Mouse (Mus musculus): Measurements from ENCODE around the gene Snrnp200. TPM values are rescaled to one million over a fixed set of nuclear protein-coding genes. Genes with fewer than 3 reads are reported as not detected.

Gene Snrnp200
- polyA plus RNA-seq, 1 experiment from 2014 or later: 88.2 TPM

DNA sequence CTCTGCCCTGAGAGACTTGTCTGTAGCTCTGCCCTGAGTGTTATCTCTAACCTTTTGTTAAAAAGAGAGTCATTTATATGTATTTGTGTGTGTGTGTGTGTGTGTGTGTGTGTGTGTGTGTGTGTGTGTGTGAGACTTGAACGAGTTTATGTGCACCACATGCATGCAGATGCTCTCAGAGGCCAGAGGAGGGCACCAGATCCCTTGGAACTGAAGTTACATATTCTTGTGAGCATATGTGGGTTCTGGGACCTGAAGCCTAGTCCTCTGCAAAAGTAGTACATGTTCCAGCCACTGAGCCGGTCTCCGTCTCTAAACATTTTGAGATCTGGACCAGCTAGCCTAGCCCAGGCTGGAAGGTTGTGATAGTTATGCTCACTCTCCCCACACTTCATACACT lies 17.1 kb downstream of the Snrnp200 start:
- Histone ChIP-seq H3K36me3 (peaks cover 94% of the 10 kb centered on the region), H3K9ac (no peak overlapping the region), H3K27me3 (no peaks in the 10 kb centered on the region), H3K4me2 (replicated peaks) (no peak overlapping the region), H3K27ac (no peak overlapping the region), H3K9me3 (no peaks in the 10 kb centered on the region), H3K4me3 (no peak overlapping the region), H3K4me1 (no peaks in the 10 kb centered on the region)
- WGBS: 98% methylated on average over 3 of the region's 3 CpGs
- ATAC-seq (ENCODE audit: insufficient number of reproducible peaks, insufficient read depth, low FRiP score, low TSS enrichment): no peak

- no peaks in the 10 kb centered on the region for H3K4me1 ChIP-seq
- no peak for ATAC-seq (ENCODE audit: insufficient number of reproducible peaks, insufficient read depth, low FRiP score, low TSS enrichment)
- H3K4me2 ChIP-seq (replicated peaks): no peak overlapping the region
- no peaks in the 10 kb centered on the region for H3K27me3 ChIP-seq
- peaks cover 84% of the 10 kb centered on the region for H3K36me3 ChIP-seq
- no peak overlapping the region for H3K4me3 ChIP-seq
- H3K9ac ChIP-seq: no peak overlapping the region
- H3K27ac ChIP-seq: no peak overlapping the region
- 93% methylated on average over 11 of the region's 11 CpGs for WGBS
- no peaks in the 10 kb centered on the region for H3K9me3 ChIP-seq
Observed at GRCm38 (mm10) chr2:127237897-127238610, 29.9 kb downstream of the Snrnp200 start.

DNA sequence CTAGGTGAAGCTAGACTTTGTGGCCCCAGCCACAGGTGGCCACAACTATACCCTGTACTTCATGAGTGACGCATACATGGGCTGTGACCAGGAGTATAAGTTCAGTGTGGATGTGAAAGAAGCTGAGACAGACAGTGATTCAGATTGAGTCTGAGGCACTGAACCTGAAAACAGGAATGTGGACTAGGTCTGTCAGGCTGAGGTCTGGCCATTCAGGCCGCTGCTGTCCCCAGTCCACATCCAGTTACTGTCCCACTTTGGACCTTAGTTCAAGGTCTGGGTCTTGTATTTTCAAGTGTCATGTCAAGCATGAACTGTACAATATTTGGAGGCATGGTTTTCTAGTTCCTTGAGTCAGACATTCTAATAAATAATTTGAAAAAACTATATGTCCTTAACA lies 31.9 kb downstream of the Snrnp200 start:
- Histone ChIP-seq H3K4me1 (no peaks in the 10 kb centered on the region), H3K27ac (no peak overlapping the region), H3K4me2 (replicated peaks) (no peak overlapping the region), H3K9me3 (no peaks in the 10 kb centered on the region), H3K4me3 (no peak overlapping the region), H3K36me3 (peaks cover 79% of the 10 kb centered on the region), H3K9ac (no peak overlapping the region), H3K27me3 (no peaks in the 10 kb centered on the region)
- no peak for ATAC-seq (ENCODE audit: insufficient number of reproducible peaks, insufficient read depth, low FRiP score, low TSS enrichment)
- WGBS: 98% methylated on average over 2 of the region's 2 CpGs

DNA sequence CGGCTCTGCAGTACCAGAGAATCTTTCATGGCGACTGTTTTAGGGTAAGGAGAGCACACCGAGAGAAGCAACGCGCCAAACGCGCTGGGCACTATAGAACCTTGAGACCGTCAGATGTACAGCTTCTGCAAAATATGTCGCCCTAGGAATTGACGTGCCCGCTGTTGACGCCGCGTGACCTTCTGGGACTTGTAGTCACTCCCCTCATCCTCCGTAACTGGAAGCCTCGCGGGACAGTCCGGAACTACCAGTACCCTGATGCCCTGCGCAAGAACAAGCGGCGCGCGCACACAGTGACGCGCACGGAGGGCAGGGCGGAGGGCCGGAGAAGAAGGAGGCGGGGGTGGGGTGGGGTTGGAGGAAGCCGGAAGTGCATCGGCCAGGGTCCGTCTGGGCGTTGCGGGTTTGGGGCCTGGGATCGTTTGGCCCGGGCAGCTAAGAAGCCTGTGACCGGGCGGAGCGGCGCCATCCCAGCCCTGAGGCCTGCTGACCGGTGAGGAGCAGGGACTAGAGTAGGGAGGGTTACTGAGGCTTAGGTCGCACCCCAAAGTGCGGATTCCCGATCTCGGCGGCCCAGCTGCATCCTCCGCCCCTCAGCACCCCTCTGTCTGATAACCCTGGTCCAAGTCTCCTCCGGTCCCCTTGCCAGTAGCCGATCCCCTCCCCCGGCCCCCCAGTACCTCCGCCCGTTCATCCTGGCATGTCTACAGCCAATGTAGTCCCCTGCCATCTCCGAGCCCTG lies 39.6 kb downstream of the Snrnp200 start, which contains the start of the genes Ciao1 and Tmem127:
TSS of gene Ciao1 (minus strand) at position 225 of the 742 bp plus-strand sequence.
TSS of gene Tmem127 (plus strand) at position 317 of the 742 bp plus-strand sequence.
- under 1% methylated on average over 53 of the region's 53 CpGs for WGBS

GRCm38 (mm10) chr2:127248334-127249004 lies 40.3 kb downstream of the Snrnp200 start:
- peak; percentile 66 for ATAC-seq (ENCODE audit: insufficient number of reproducible peaks, insufficient read depth, low FRiP score, low TSS enrichment)
- Histone ChIP-seq H3K27me3 (no peaks in the 10 kb centered on the region), H3K9me3 (no peaks in the 10 kb centered on the region), H3K4me1 (peaks cover 17% of the 10 kb centered on the region), H3K4me2 (replicated peaks) (peak overlapping the region; percentile 97), H3K36me3 (peaks cover 33% of the 10 kb centered on the region; the same call in 1 of the 2 replicates), H3K9ac (peak overlapping the region; percentile 89), H3K27ac (peak overlapping the region; percentile 41; the same call in 1 of the 2 replicates), H3K4me3 (peak overlapping the region; percentile 97)
- WGBS: 1% methylated on average over 39 of the region's 39 CpGs

More for the DNA sequence above, 39.6 kb downstream of the Snrnp200 start, which contains the start of the genes Ciao1 and Tmem127:
- no peaks in the 10 kb centered on the region for H3K9me3 ChIP-seq
- peak within 1 kb of the TSS; percentile 97 for H3K4me2 ChIP-seq (replicated peaks)
- H3K9ac ChIP-seq: peak within 1 kb of the TSS; percentile 89
- ATAC-seq (ENCODE audit: insufficient number of reproducible peaks, insufficient read depth, low FRiP score, low TSS enrichment): peak; percentile 98
- H3K27me3 ChIP-seq: no peaks in the 10 kb centered on the region
- H3K4me1 ChIP-seq: peaks cover 17% of the 10 kb centered on the region
- H3K27ac ChIP-seq: peak within 1 kb of the TSS; percentile 41
- peak within 1 kb of the TSS; percentile 97 for H3K4me3 ChIP-seq
- H3K36me3 ChIP-seq: peaks cover 37% of the 10 kb centered on the region

DNA sequence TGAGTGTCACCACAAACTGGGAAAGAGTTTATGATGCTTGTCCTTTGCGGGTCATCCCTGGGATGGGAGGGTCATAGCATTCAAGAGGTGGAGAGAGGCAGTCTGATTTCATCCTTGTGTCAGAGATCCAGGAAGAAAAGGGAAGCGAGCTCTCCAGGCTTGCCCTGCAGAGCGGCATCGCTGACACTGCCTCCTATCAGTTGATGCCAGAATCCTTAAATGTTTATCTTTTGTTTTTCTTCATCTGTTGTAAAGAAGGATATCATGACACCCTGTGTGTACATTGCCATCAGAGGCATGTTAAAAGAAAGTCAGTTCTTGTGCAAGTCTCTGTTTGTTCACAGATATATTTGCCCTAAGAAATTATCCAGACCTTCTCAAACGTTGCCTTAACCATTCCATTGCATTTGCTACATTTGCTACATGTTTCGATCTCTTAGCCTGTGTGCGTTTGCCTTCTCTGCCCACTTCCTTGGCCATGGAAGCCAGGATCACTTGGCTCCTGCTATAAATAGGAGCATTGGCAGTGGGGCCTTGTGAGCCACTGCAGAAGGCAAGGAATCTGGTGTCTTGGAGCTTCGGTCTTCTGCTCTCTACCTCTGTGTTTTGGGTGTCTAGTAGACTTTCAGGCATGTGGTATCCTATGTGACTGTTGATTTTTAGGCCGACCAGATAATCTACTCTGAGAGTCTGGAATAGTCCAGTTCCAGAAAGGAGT lies 42.3 kb downstream of the Snrnp200 start:
- no peak for ATAC-seq (ENCODE audit: insufficient number of reproducible peaks, insufficient read depth, low FRiP score, low TSS enrichment)
- Histone ChIP-seq H3K27ac (no peak overlapping the region), H3K9me3 (no peaks in the 10 kb centered on the region), H3K4me2 (replicated peaks) (no peak overlapping the region), H3K4me3 (no peak overlapping the region), H3K36me3 (peaks cover 16% of the 10 kb centered on the region; the same call in 1 of the 2 replicates), H3K27me3 (no peaks in the 10 kb centered on the region), H3K4me1 (peaks cover 17% of the 10 kb centered on the region), H3K9ac (no peak overlapping the region)
- WGBS: 90% methylated on average over 9 of the region's 9 CpGs

- Histone ChIP-seq H3K4me1 (peaks cover 14% of the 10 kb centered on the region), H3K27ac (no peak overlapping the region), H3K36me3 (peaks cover 13% of the 10 kb centered on the region), H3K9me3 (no peaks in the 10 kb centered on the region), H3K9ac (no peak overlapping the region), H3K4me3 (no peak overlapping the region), H3K27me3 (no peaks in the 10 kb centered on the region), H3K4me2 (replicated peaks) (no peak overlapping the region)
- WGBS: 76% methylated on average over 3 of the region's 3 CpGs
- ATAC-seq (ENCODE audit: insufficient number of reproducible peaks, insufficient read depth, low FRiP score, low TSS enrichment): no peak
Observed at GRCm38 (mm10) chr2:127251457-127251856, 43.3 kb downstream of the Snrnp200 start.

- Histone ChIP-seq H3K9ac (no peak overlapping the region), H3K4me2 (replicated peaks) (no peak overlapping the region), H3K9me3 (no peaks in the 10 kb centered on the region), H3K27me3 (no peaks in the 10 kb centered on the region), H3K4me3 (no peak overlapping the region), H3K27ac (no peak overlapping the region), H3K4me1 (peaks cover 9% of the 10 kb centered on the region), H3K36me3 (peaks cover 17% of the 10 kb centered on the region)
- 57% methylated on average over 3 of the region's 3 CpGs for WGBS
- no peak for ATAC-seq (ENCODE audit: insufficient number of reproducible peaks, insufficient read depth, low FRiP score, low TSS enrichment)
Observed at GRCm38 (mm10) chr2:127251880-127252527, 43.8 kb downstream of the Snrnp200 start.

- Histone ChIP-seq H3K9me3 (no peaks in the 10 kb centered on the region), H3K36me3 (peaks cover 25% of the 10 kb centered on the region), H3K27ac (no peak overlapping the region), H3K4me2 (replicated peaks) (no peak overlapping the region), H3K4me1 (peaks cover 8% of the 10 kb centered on the region; the same call in 1 of the 2 replicates), H3K9ac (no peak overlapping the region), H3K27me3 (no peaks in the 10 kb centered on the region), H3K4me3 (no peak overlapping the region)
- WGBS: 78% methylated on average over 5 of the region's 5 CpGs
- no peak for ATAC-seq (ENCODE audit: insufficient number of reproducible peaks, insufficient read depth, low FRiP score, low TSS enrichment)
Observed at GRCm38 (mm10) chr2:127252787-127253186, 44.6 kb downstream of the Snrnp200 start.

- H3K4me3 ChIP-seq: no peak overlapping the region
- no peaks in the 10 kb centered on the region for H3K9me3 ChIP-seq
- no peaks in the 10 kb centered on the region for H3K4me1 ChIP-seq
- H3K27ac ChIP-seq: no peak overlapping the region
- H3K36me3 ChIP-seq: peaks cover 44% of the 10 kb centered on the region
- WGBS: 78% methylated on average over 3 of the region's 3 CpGs
- H3K4me2 ChIP-seq (replicated peaks): no peak overlapping the region
- ATAC-seq (ENCODE audit: insufficient number of reproducible peaks, insufficient read depth, low FRiP score, low TSS enrichment): no peak
- H3K9ac ChIP-seq: no peak overlapping the region
- no peaks in the 10 kb centered on the region for H3K27me3 ChIP-seq
Observed at GRCm38 (mm10) chr2:127254604-127255134, 46.5 kb downstream of the Snrnp200 start.
